Mouse (Mus musculus) stomach, embryonic 14.5 days (tissue): ENCODE data around the gene Nmnat3. TPM values are rescaled to one million over a fixed set of nuclear protein-coding genes. Genes with fewer than 3 reads are reported as not detected.

Source experiments
- ATAC-seq: fragments of 200-750 bp; cut with Nextera tagmentation; 2 replicates; pipeline ENCODE4 v1.8.0; 2017; ENCODE audit warnings: low read depth, moderate TSS enrichment; ENCODE audit not compliant: insufficient number of reproducible peaks, insufficient read depth, low FRiP score
- H3K27ac ChIP-seq: fragments of 300-500 bp; sonication (generic); 2 replicates; pipeline ENCODE4 v1.5.1; 2014; ENCODE audit warnings: mild to moderate bottlenecking, low read length, moderate library complexity, mixed read lengths
- H3K27me3 ChIP-seq: fragments of 300-500 bp; sonication (generic); 2 replicates; pipeline ENCODE4 v1.6.1; 2014; ENCODE audit warnings: low read length, control low read depth, mixed read lengths; ENCODE audit not compliant: control insufficient read depth, insufficient read depth
- H3K36me3 ChIP-seq: fragments of 300-500 bp; sonication (generic); 2 replicates; pipeline ENCODE4 v1.6.1; 2014; ENCODE audit warnings: mild to moderate bottlenecking, control low read depth, low read length, moderate library complexity, mixed read lengths; ENCODE audit not compliant: control insufficient read depth, insufficient read depth
- H3K4me1 ChIP-seq: fragments of 300-500 bp; sonication (generic); 2 replicates; pipeline ENCODE4 v1.6.1; 2014; ENCODE audit warnings: low read length, control low read depth, mixed read lengths; ENCODE audit not compliant: control insufficient read depth, insufficient read depth
- H3K4me2 ChIP-seq: fragments of 300-500 bp; sonication (generic); replicated peaks from 2 replicates; pipeline ENCODE4 v1.6.1; 2014; ENCODE audit warnings: low read depth, low read length, control low read depth
- H3K4me3 ChIP-seq: fragments of 300-500 bp; sonication (generic); 2 replicates; pipeline ENCODE4 v1.5.1; 2014; ENCODE audit warnings: low read depth, low read length, control low read depth
- H3K9ac ChIP-seq: fragments of 300-500 bp; sonication (generic); replicated peaks from 2 replicates; pipeline ENCODE4 v1.6.1; 2014; ENCODE audit warnings: low read depth, mild to moderate bottlenecking, control low read depth, low read length, moderate library complexity, mixed read lengths
- H3K9me3 ChIP-seq: fragments of 300-500 bp; sonication (generic); 2 replicates; pipeline ENCODE4 v1.6.1; 2016; ENCODE audit warnings: low read depth, low read length, control low read depth; ENCODE audit not compliant: control insufficient read depth
- WGBS: fragments of 180-500 bp; shearing (Covaris S2); extraction: QIAGEN DNeasy Blood & Tissue Kit; methylation state at CpG from one replicate; pipeline ENCODE4 v1.1.7; 2014; 5-methylcytosine and 5-hydroxymethylcytosine counted together
- polyA plus RNA-seq: library from polyadenylated mRNA; unstranded; fragments of >200 nt; fragmentation: Nextera tagmentation; extraction: Ambion mirVana; gene quantifications from 2 replicates; pipeline ENCODE4 v1.2.1, GENCODE M21; 2014

Nmnat3 gene
- polyA plus RNA-seq, 1 experiment from 2014 or later = 8.3 TPM

GRCm38 (mm10) chr9:98423691-98424090, 136.5 kb downstream of the Nmnat3 start:
- Histone ChIP-seq H3K27me3 (no peaks in the 10 kb centered on the region), H3K9me3 (no peaks in the 10 kb centered on the region), H3K4me1 (peaks cover 36% of the 10 kb centered on the region), H3K4me2 (peak overlapping the region; percentile 75; the same call in 1 of the 2 replicates), H3K9ac (no peak overlapping the region), H3K36me3 (no peaks in the 10 kb centered on the region), H3K27ac (no peak overlapping the region), H3K4me3 (no peak overlapping the region)
- no peak for ATAC-seq
- 16% methylated on average over 4 of the region's 4 CpGs for WGBS

GRCm38 (mm10) chr9:98424291-98424690, 137.1 kb downstream of the Nmnat3 start:
- ATAC-seq = no peak
- Histone ChIP-seq H3K9ac (peak overlapping the region; percentile 60; the same call in 1 of the 2 replicates), H3K9me3 (no peaks in the 10 kb centered on the region)

GRCm38 (mm10) chr9:98424725-98425210, 137.5 kb downstream of the Nmnat3 start:
- Histone ChIP-seq H3K4me2 (peak overlapping the region; percentile 75), H3K4me3 (peak overlapping the region; percentile 70), H3K27me3 (no peaks in the 10 kb centered on the region), H3K27ac (peak overlapping the region; percentile 39; the same call in 1 of the 2 replicates), H3K4me1 (peaks cover 46% of the 10 kb centered on the region), H3K36me3 (no peaks in the 10 kb centered on the region), H3K9me3 (no peaks in the 10 kb centered on the region), H3K9ac (peak overlapping the region; percentile 60)
- peak; percentile 76; the same call in 1 of the 2 replicates for ATAC-seq
- WGBS = under 1% methylated on average over 36 of the region's 42 CpGs

More at GRCm38 (mm10) chr9:98424291-98424690, 137.1 kb downstream of the Nmnat3 start:
- 4% methylated on average over 8 of the region's 8 CpGs for WGBS
- H3K27me3 ChIP-seq = no peaks in the 10 kb centered on the region
- H3K4me2 ChIP-seq = peak overlapping the region; percentile 75
- peaks cover 42% of the 10 kb centered on the region for H3K4me1 ChIP-seq
- H3K4me3 ChIP-seq = peak overlapping the region; percentile 70
- no peaks in the 10 kb centered on the region for H3K36me3 ChIP-seq
- no peak overlapping the region for H3K27ac ChIP-seq

GRCm38 (mm10) chr9:98425351-98425880, 138.2 kb downstream of the Nmnat3 start:
- Histone ChIP-seq H3K27ac (no peak overlapping the region; the same call in 1 of the 2 replicates), H3K4me2 (peak overlapping the region; percentile 75)

GRCm38 (mm10) chr9:98427906-98428517, 140.8 kb downstream of the Nmnat3 start:
- no peaks in the 10 kb centered on the region for H3K27me3 ChIP-seq
- peaks cover 60% of the 10 kb centered on the region for H3K4me1 ChIP-seq
- ATAC-seq = no peak
- H3K9ac ChIP-seq = no peak overlapping the region
- H3K36me3 ChIP-seq = no peaks in the 10 kb centered on the region
- WGBS = 48% methylated on average over 4 of the region's 4 CpGs
- no peak overlapping the region for H3K4me2 ChIP-seq
- no peaks in the 10 kb centered on the region for H3K9me3 ChIP-seq
- no peak overlapping the region for H3K4me3 ChIP-seq
- H3K27ac ChIP-seq = peak overlapping the region; percentile 49; the same call in 1 of the 2 replicates

More at GRCm38 (mm10) chr9:98425351-98425880, 138.2 kb downstream of the Nmnat3 start:
- H3K4me1 ChIP-seq = peaks cover 49% of the 10 kb centered on the region
- 3% methylated on average over 19 of the region's 19 CpGs for WGBS
- H3K4me3 ChIP-seq = peak overlapping the region; percentile 70
- H3K36me3 ChIP-seq = no peaks in the 10 kb centered on the region
- no peak for ATAC-seq
- no peaks in the 10 kb centered on the region for H3K9me3 ChIP-seq
- H3K9ac ChIP-seq = peak overlapping the region; percentile 60
- H3K27me3 ChIP-seq = no peaks in the 10 kb centered on the region

GRCm38 (mm10) chr9:98428783-98429182, 141.5 kb downstream of the Nmnat3 start:
- H3K36me3 ChIP-seq = no peaks in the 10 kb centered on the region
- H3K4me1 ChIP-seq = peaks cover 56% of the 10 kb centered on the region
- H3K9me3 ChIP-seq = no peaks in the 10 kb centered on the region
- ATAC-seq = no peak
- H3K27me3 ChIP-seq = no peaks in the 10 kb centered on the region
- 0 out of 2 replicates have a peak overlapping the region, but pooled peaks have one; percentile 5 for H3K4me2 ChIP-seq
- WGBS = 46% methylated on average over 8 of the region's 8 CpGs
- no peak overlapping the region for H3K4me3 ChIP-seq
- no peak overlapping the region for H3K9ac ChIP-seq
- H3K27ac ChIP-seq = peak overlapping the region; percentile 49; the same call in 1 of the 2 replicates

- 6% methylated on average over 7 of the region's 7 CpGs for WGBS
- Histone ChIP-seq H3K27ac (peak overlapping the region; percentile 75), H3K36me3 (no peaks in the 10 kb centered on the region; the same call in 1 of the 2 replicates), H3K4me1 (peaks cover 55% of the 10 kb centered on the region), H3K27me3 (no peaks in the 10 kb centered on the region), H3K9me3 (no peaks in the 10 kb centered on the region), H3K4me2 (0 out of 2 replicates have a peak overlapping the region, but pooled peaks have one; percentile 3), H3K9ac (no peak overlapping the region), H3K4me3 (no peak overlapping the region)
- peak; percentile 60; the same call in 1 of the 2 replicates for ATAC-seq
These were observed 142.6 kb downstream of the Nmnat3 start for GRCm38 (mm10) chr9:98429806-98430205.

- Histone ChIP-seq H3K4me3 (no peak overlapping the region), H3K27me3 (no peaks in the 10 kb centered on the region), H3K9ac (no peak overlapping the region), H3K36me3 (no peaks in the 10 kb centered on the region; the same call in 1 of the 2 replicates), H3K9me3 (no peaks in the 10 kb centered on the region), H3K4me1 (peaks cover 55% of the 10 kb centered on the region), H3K27ac (peak overlapping the region; percentile 75; the same call in 1 of the 2 replicates), H3K4me2 (no peak overlapping the region)
- no peak for ATAC-seq
- WGBS = 22% methylated on average over 3 of the region's 3 CpGs
These were observed 143.3 kb downstream of the Nmnat3 start for GRCm38 (mm10) chr9:98430528-98430927.
